Mouse (Mus musculus) olfactory bulb, adult 2 months (tissue): ENCODE data around the gene Gorab.

Experiments used
- CTCF ChIP-seq: fragments of 200-500 bp; IDR thresholded peaks from 2 replicates; pipeline ENCODE4 v1.5.1; 2012; ENCODE audit warnings: low read depth, mild to moderate bottlenecking, low read length, moderate library complexity; ENCODE audit not compliant: insufficient read depth
- POLR2A ChIP-seq: fragments of 200-500 bp; IDR thresholded peaks from 2 replicates; pipeline ENCODE4 v1.6.1; 2012; ENCODE audit warnings: mild to moderate bottlenecking, low read depth, low read length, moderate library complexity; ENCODE audit not compliant: insufficient read depth

DNA sequence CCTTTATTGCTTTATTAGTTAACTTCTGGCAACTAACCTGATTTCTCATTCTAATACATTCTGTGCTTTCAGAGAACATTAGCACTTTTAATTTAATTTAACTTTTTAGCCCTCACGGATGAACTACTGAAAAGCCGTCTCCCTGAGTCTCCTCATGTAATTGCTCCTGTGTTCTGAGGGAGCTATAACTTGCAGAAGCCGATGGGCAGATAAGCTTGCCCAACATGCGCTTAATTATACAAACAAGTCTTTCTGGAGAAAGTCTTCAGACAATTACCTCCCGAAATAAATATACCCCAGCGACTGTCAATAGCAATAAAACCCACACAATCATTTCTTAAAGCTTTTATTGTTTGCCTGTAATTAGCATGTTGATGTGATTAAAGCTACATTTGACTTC lies 45.7 kb downstream of the Gorab start:
- TF ChIP-seq CTCF (no peak), POLR2A (no peak)
